Mouse (Mus musculus) liver, postnatal 0 days (tissue): ENCODE data around the gene Gm10320. TPM values are rescaled to one million over a fixed set of nuclear protein-coding genes. Genes with fewer than 3 reads are reported as not detected.

Source experiments
- ATAC-seq: fragments of 200-750 bp; cut with Nextera tagmentation; 2 replicates; pipeline ENCODE4 v1.8.0; 2017; ENCODE audit warnings: mild to moderate bottlenecking, moderate library complexity
- DNase-seq: peaks from one replicate; pipeline ENCODE4 v3.0.0-alpha.2; 2016
- H3K27ac ChIP-seq: fragments of 300-500 bp; sonication (generic); 2 replicates; pipeline ENCODE4 v1.5.1; 2014; ENCODE audit warnings: antibody characterized with exemption, moderate library complexity, mild to moderate bottlenecking, low read depth
- H3K27me3 ChIP-seq: fragments of 300-500 bp; sonication (generic); 2 replicates; pipeline ENCODE4 v1.6.1; 2014; ENCODE audit warnings: low read length, control low read depth, mixed read lengths; ENCODE audit not compliant: insufficient read depth
- H3K36me3 ChIP-seq: fragments of 300-500 bp; sonication (generic); replicated peaks from 2 replicates; pipeline ENCODE4 v1.6.1; 2014; ENCODE audit warnings: mild to moderate bottlenecking, control low read depth, low read length, moderate library complexity, mixed read lengths; ENCODE audit not compliant: insufficient read depth
- H3K4me1 ChIP-seq: fragments of 300-500 bp; sonication (generic); 2 replicates; pipeline ENCODE4 v1.6.1; 2014; ENCODE audit warnings: antibody characterized with exemption, mild to moderate bottlenecking, control low read depth; ENCODE audit not compliant: insufficient read depth
- H3K4me2 ChIP-seq: fragments of 300-500 bp; sonication (generic); 2 replicates; pipeline ENCODE4 v1.6.1; 2014; ENCODE audit warnings: low read depth, mild to moderate bottlenecking, low read length, moderate library complexity, mixed read lengths
- H3K4me3 ChIP-seq: fragments of 300-500 bp; sonication (generic); 2 replicates; pipeline ENCODE4 v1.5.1; 2014; ENCODE audit warnings: low read depth, low read length
- H3K9ac ChIP-seq: fragments of 300-500 bp; sonication (generic); replicated peaks from 2 replicates; pipeline ENCODE4 v1.6.1; 2014; ENCODE audit warnings: mild to moderate bottlenecking, moderate library complexity
- H3K9me3 ChIP-seq: fragments of 300-500 bp; sonication (generic); 2 replicates; pipeline ENCODE4 v1.6.1; 2016; ENCODE audit warnings: mild to moderate bottlenecking, control low read depth, low read length, mixed read lengths
- CTCF ChIP-seq: sonication (generic); IDR thresholded peaks from 2 replicates; pipeline ENCODE4 v1.5.1; 2016; ENCODE audit warnings: antibody characterized with exemption, low read depth
- EP300 ChIP-seq: IDR thresholded peaks from 2 replicates; pipeline ENCODE4 v1.6.1; 2016; ENCODE audit warnings: antibody characterized with exemption, low read depth, mild to moderate bottlenecking
- WGBS: fragments of 180-500 bp; shearing (Covaris S2); extraction: QIAGEN DNeasy Blood & Tissue Kit; methylation state at CpG from one replicate; pipeline ENCODE4 v1.1.7; 2014; ENCODE audit not compliant: insufficient replicate concordance; 5-methylcytosine and 5-hydroxymethylcytosine counted together
- polyA plus RNA-seq: library from polyadenylated mRNA; unstranded; fragments of >200 nt; fragmentation: Nextera tagmentation; extraction: Ambion mirVana; gene quantifications from 2 replicates; pipeline ENCODE4 v1.2.1, GENCODE M21; 2015

The Gm10320 gene
- polyA plus RNA-seq, 1 experiment from 2014 or later: 0.63 TPM

DNA sequence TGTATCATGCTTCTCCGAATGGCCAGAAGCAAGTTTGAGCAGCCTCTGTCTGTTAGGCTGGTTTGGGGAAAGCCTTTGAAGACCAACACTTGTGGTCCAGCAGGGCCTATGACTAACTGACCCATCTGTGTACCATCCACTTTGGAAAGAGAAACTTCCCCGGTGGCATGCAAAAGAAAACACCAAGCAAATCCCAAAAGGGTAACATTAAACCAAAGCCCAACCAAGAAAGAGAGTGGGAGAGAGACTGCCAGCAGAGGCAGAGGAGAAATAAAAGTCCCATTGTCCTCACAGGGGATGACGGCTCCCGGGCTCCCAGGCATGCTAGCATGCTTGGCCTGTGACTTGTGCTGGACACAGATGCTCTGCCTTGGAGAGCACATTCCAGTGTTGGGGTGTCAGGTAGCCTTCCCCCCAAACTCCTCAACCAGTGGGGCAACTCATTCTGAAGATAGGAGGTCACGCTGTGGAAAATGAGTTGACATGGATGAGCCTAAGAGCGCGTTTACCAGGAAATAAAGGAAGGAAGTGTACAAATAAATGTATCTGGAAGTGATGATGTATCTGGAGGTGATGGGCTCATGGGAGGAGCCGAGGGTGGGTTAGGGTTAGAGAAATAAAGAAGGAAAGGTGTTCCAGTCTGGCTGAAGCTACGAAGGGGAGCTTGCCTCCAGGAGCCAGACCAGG lies 911 bp upstream of the Gm10320 start:
- H3K27me3 ChIP-seq: peaks cover 12% of the 10 kb centered on the region; the same call in 1 of the 2 replicates
- no peaks in the 10 kb centered on the region for H3K36me3 ChIP-seq
- no peak overlapping the region for H3K27ac ChIP-seq
- H3K4me3 ChIP-seq: no peak overlapping the region
- no peaks in the 10 kb centered on the region for H3K9me3 ChIP-seq
- no peak for TF ChIP-seq EP300
- no peak for TF ChIP-seq CTCF
- no peaks in the 10 kb centered on the region for H3K4me1 ChIP-seq
- ATAC-seq: no peak
- no peak for DNase-seq
- H3K9ac ChIP-seq: no peak overlapping the region
- no peak overlapping the region for H3K4me2 ChIP-seq
- WGBS: 58% methylated on average over 9 of the region's 9 CpGs

DNA sequence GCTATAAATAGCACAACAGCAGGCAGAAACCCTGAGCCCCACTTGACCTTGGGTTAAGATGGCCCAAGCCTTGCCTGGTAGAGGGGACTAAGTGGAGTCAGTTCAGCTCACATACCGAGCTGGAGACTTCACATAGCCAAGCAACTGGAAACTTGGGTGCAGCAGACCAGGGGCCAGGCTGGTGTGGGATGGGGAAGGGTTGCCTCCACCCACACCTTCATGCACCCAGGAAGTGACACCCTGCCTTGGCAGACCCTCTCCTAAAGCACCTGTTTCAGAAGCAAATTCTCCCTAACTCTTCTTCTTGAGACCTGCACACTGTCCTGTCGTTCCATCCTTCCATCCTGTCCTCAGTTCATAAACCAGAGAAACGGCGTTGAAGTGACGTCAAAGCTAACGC lies 5.1 kb downstream of the Gm10320 start:
- Histone ChIP-seq H3K4me3 (no peak overlapping the region), H3K27ac (no peak overlapping the region), H3K36me3 (no peaks in the 10 kb centered on the region), H3K27me3 (no peaks in the 10 kb centered on the region), H3K9ac (no peak overlapping the region), H3K4me2 (no peak overlapping the region), H3K9me3 (no peaks in the 10 kb centered on the region), H3K4me1 (no peaks in the 10 kb centered on the region)
- 76% methylated on average over 6 of the region's 6 CpGs for WGBS
- DNase-seq: no peak
- no peak for ATAC-seq
- TF ChIP-seq EP300 (no peak), CTCF (no peak)

DNA sequence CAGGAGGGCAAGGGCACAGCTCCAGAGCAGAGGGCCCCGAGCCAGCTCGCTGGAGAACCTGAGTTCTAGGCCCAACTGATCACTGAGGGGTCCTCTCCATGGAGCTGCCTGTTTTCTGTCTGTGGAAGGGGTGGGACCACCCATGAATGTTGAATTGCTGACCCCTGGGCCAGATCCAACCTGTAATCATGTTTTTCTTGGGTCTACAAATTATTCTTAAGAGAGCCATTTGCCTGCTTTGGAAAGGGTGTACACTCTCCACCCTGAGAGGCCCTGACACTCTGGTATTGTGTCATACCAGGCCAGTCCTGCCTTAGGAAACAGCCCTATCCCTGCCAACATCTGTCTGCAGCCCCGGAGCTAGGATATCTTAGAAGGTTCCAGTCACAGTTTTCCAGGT lies 5.6 kb downstream of the Gm10320 start:
- no peaks in the 10 kb centered on the region for H3K4me1 ChIP-seq
- H3K27me3 ChIP-seq: no peaks in the 10 kb centered on the region
- 71% methylated on average over 3 of the region's 3 CpGs for WGBS
- no peaks in the 10 kb centered on the region for H3K36me3 ChIP-seq
- H3K9ac ChIP-seq: no peak overlapping the region
- no peak overlapping the region for H3K4me3 ChIP-seq
- no peak overlapping the region for H3K27ac ChIP-seq
- ATAC-seq (no peak), DNase-seq (no peak)
- H3K4me2 ChIP-seq: no peak overlapping the region
- TF ChIP-seq EP300 (no peak), CTCF (no peak)
- no peaks in the 10 kb centered on the region for H3K9me3 ChIP-seq

DNA sequence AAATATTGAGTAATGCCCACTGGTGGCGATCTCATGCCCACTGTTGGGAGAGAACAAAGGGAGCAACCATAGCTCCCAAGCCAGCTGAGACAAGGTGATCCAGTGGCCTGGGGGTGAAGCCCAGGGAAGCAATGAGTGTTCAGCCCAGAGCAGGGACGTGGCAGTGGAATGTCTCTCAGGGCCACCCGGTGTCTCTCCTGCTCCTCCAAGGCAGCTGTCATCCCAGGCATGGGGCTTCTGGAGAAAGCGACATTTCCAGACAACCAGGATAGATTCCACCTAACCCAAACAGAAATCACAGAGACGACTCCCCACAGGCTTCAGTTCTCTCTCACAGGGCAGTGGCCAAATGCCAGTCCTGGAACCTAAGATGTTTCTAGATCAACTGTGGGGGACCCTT lies 6.4 kb downstream of the Gm10320 start:
- Histone ChIP-seq H3K4me1 (no peaks in the 10 kb centered on the region), H3K4me2 (no peak overlapping the region), H3K36me3 (no peaks in the 10 kb centered on the region), H3K27ac (no peak overlapping the region), H3K9me3 (no peaks in the 10 kb centered on the region), H3K9ac (no peak overlapping the region), H3K27me3 (no peaks in the 10 kb centered on the region), H3K4me3 (no peak overlapping the region)
- 82% methylated on average over 5 of the region's 5 CpGs for WGBS
- no peak for DNase-seq
- ATAC-seq: no peak
- no peak for TF ChIP-seq EP300
- no peak for TF ChIP-seq CTCF

DNA sequence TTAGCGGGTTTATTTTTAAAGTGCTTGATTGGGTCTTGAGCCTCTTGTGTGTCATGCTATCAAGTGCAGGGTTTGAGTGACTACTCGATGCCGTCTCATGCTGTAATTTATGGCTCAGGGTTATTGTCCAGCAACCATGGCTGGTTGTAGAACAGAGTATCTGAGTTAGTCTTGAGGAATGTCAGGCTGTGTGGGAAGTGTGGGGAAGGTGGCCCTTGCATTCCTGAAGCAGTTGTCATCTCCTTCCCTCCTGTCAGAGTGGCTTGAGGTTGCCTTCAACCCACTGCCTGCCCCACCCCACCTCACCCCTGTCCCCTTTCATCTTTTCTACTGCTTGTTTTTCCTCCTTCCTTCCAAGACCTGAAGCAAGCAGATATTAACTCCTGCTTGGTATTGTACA lies 13.8 kb downstream of the Gm10320 start:
- 65% methylated on average over 3 of the region's 3 CpGs for WGBS
- ATAC-seq: no peak

DNA sequence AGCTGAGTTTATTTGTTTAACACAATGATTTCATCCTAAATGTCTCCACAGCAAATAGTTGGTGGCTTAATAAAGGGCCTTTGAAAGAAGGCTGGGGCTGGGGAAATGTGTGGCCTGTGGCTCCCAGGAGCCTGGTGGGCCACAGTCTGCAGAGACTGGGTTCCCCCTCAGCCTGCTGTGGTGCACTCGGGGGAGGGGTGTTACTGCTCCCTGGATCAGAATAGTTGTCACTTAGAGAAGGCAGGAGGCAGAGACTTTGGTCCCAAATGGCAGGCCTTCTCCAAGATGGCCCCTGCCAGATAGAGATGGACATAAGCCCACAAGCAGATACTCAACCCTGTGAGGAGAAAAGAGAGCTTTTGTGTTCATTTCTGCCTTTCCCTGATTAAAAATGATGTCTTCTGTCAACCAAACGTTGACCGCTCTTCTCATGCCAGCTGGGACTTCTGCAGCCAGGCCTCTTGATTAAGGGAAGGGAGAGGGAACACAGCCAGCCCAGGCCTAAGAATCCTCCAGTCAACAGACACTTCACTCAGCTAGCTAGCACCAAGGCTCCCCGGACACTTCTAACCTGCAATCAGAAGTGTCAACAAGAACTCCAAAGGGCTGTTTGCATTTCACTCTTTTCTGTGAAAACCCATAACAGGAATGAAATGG lies 14.8 kb downstream of the Gm10320 start:
- H3K4me1 ChIP-seq: no peaks in the 10 kb centered on the region
- H3K36me3 ChIP-seq: no peaks in the 10 kb centered on the region
- no peak overlapping the region for H3K27ac ChIP-seq
- no peaks in the 10 kb centered on the region for H3K9me3 ChIP-seq
- no peak overlapping the region for H3K4me2 ChIP-seq
- DNase-seq: no peak
- no peaks in the 10 kb centered on the region for H3K27me3 ChIP-seq
- 51% methylated on average over 4 of the region's 4 CpGs for WGBS
- no peak overlapping the region for H3K4me3 ChIP-seq
- no peak for ATAC-seq
- no peak overlapping the region for H3K9ac ChIP-seq
- no peak for TF ChIP-seq CTCF
- no peak for TF ChIP-seq EP300

More for the DNA sequence above, 13.8 kb downstream of the Gm10320 start:
- Histone ChIP-seq H3K4me2 (no peak overlapping the region), H3K9ac (no peak overlapping the region), H3K27me3 (no peaks in the 10 kb centered on the region), H3K4me1 (no peaks in the 10 kb centered on the region), H3K4me3 (no peak overlapping the region), H3K27ac (no peak overlapping the region), H3K36me3 (no peaks in the 10 kb centered on the region), H3K9me3 (no peaks in the 10 kb centered on the region)
- TF ChIP-seq EP300: no peak
- TF ChIP-seq CTCF: no peak
- DNase-seq: no peak
